8 mouse cellular contexts compared by ENCODE assay signal in genomic region chr15:88752403-88752733, GRCm38 (mm10). TPM values are rescaled to one million over a fixed set of nuclear protein-coding genes. Genes with fewer than 3 reads are reported as not detected.
DNase-seq lines count a peak whose midpoint lies in the region; ATAC-seq and TF ChIP-seq lines count a peak whose summit lies in the region.

No protein-coding gene starts in this region.

- peak; percentile 1 for DNase-seq in gastrocnemius, postnatal 25 days
- no peak for DNase-seq in gastrocnemius, adult 8-10 months (ENCODE audit: low spot score in 2 of 2)
- no peak for DNase-seq in testis, postnatal 10 days (ENCODE audit: low spot score)
- no peak for DNase-seq in layer of hippocampus, adult 8-10 months (ENCODE audit: low spot score in 2 of 2)

- peak overlapping the region; percentile 75 for H3K27ac ChIP-seq in testis, adult 2 months (ENCODE audit: control insufficient read depth, insufficient read depth, low read depth, low read length)
- peak overlapping the region; percentile 85 for H3K27ac ChIP-seq in limb, embryonic 15.5 days
- H3K27ac ChIP-seq in stomach, embryonic 16.5 days (ENCODE audit: low read length): peak overlapping the region; percentile 84

- WGBS in limb, embryonic 15.5 days: under 1% methylated on average over 8 of the region's 8 CpGs
- WGBS in stomach, embryonic 16.5 days: under 1% methylated on average over 8 of the region's 8 CpGs

- peak overlapping the region; percentile 72 for H3K9ac ChIP-seq in limb, embryonic 15.5 days
- H3K9ac ChIP-seq in stomach, embryonic 16.5 days (ENCODE audit: low read length): peak overlapping the region; percentile 93

- TF ChIP-seq CTCF in testis, adult 2 months (IDR thresholded peaks at IDR 0.05; ENCODE audit: control insufficient read depth, insufficient read depth, insufficient replicate concordance, low read depth, low read length): no peak

- peak overlapping the region; percentile 82 for H3K4me2 ChIP-seq in limb, embryonic 15.5 days
- peak overlapping the region; percentile 79 for H3K4me2 ChIP-seq in stomach, embryonic 16.5 days (ENCODE audit: low read depth, low read length)

- TF ChIP-seq POLR2A in testis, adult 2 months (IDR thresholded peaks at IDR 0.05; ENCODE audit: control insufficient read depth, low read depth, low read length): no peak

- H3K4me3 ChIP-seq in testis, adult 2 months (ENCODE audit: control insufficient read depth, low read depth, low read length): peak overlapping the region; percentile 96
- H3K4me3 ChIP-seq in limb, embryonic 15.5 days: peak overlapping the region; percentile 81
- peak overlapping the region; percentile 81 for H3K4me3 ChIP-seq in stomach, embryonic 16.5 days (replicated peaks; ENCODE audit: low read length)

- H3K9me3 ChIP-seq in limb, embryonic 15.5 days: no peaks in the 10 kb centered on the region
- no peaks in the 10 kb centered on the region for H3K9me3 ChIP-seq in stomach, embryonic 16.5 days (replicated peaks; ENCODE audit: control insufficient read depth, low read length)

- no peaks in the 10 kb centered on the region for H3K27me3 ChIP-seq in testis, adult 2 months (ENCODE audit: control insufficient read depth, insufficient read depth, low read length)
- H3K27me3 ChIP-seq in limb, embryonic 15.5 days: no peaks in the 10 kb centered on the region
- no peaks in the 10 kb centered on the region for H3K27me3 ChIP-seq in stomach, embryonic 16.5 days (ENCODE audit: control insufficient read depth, insufficient read depth, low read length)

- H3K4me1 ChIP-seq in testis, adult 2 months (ENCODE audit: control insufficient read depth, insufficient read depth, low read length): peaks cover 8% of the 10 kb centered on the region
- peaks cover 10% of the 10 kb centered on the region; the same call in 1 of the 2 replicates for H3K4me1 ChIP-seq in limb, embryonic 15.5 days
- peaks cover 8% of the 10 kb centered on the region for H3K4me1 ChIP-seq in stomach, embryonic 16.5 days (ENCODE audit: control insufficient read depth, insufficient read depth, low read length)

- no peak for ATAC-seq in limb, embryonic 15.5 days (ENCODE audit: insufficient number of reproducible peaks, low FRiP score, low TSS enrichment, low read depth)
- ATAC-seq in stomach, embryonic 16.5 days (ENCODE audit: insufficient read depth, low FRiP score): no peak
- ATAC-seq in activated CD4-positive, CD25-positive, alpha-beta regulatory T cell, adult 4 months: no peak

- H3K36me3 ChIP-seq in testis, adult 2 months (ENCODE audit: control insufficient read depth, insufficient read depth, low read length): no peaks in the 10 kb centered on the region
- H3K36me3 ChIP-seq in limb, embryonic 15.5 days: peaks cover 10% of the 10 kb centered on the region
- no peaks in the 10 kb centered on the region for H3K36me3 ChIP-seq in stomach, embryonic 16.5 days (ENCODE audit: control insufficient read depth, insufficient read depth, low read length)

RNA-seq across cellular contexts. Expression of gene Zbed4, which starts 0.9 kb away (rescaled TPM):
- total RNA-seq in gastrocnemius, postnatal 25 days (2021): 10 to 100 TPM in 1 of 2 experiments, 1 to 10 TPM in 1; 9.0 to 11.3 TPM
- total RNA-seq in gastrocnemius, adult 8-10 months (2022): 10 to 100 TPM; 15.4 to 21.4 (median 16.2) TPM
- polyA plus RNA-seq in testis, adult 2 months (2012; rRNA removed): 14.4 and 16.8 TPM in 2 replicates
- 11.4 and 12.2 TPM in 2 replicates for polyA plus RNA-seq in limb, embryonic 15.5 days (2015; fragmentation: Nextera tagmentation; extraction: Ambion mirVana)
- 14.1 and 15.3 TPM in 2 replicates for polyA plus RNA-seq in stomach, embryonic 16.5 days (2015; fragmentation: Nextera tagmentation; extraction: Ambion mirVana)
- polyA plus RNA-seq in activated CD4-positive, CD25-positive, alpha-beta regulatory T cell, adult 4 months (2017; shearing (Covaris generic)): 1 to 10 TPM; 6.3 to 7.2 TPM
- 10 to 100 TPM in 2 of 4 experiments, 1 to 10 TPM in 2; 9.8 to 11.1 (median 10.1) TPM for total RNA-seq in layer of hippocampus, adult 8-10 months (2022)

RNA-seq across cellular contexts. Expression of gene Brd1, which starts 18.3 kb away (rescaled TPM):
- 10 to 100 TPM; 20.9 to 21.6 TPM for total RNA-seq in gastrocnemius, postnatal 25 days (2021)
- 10 to 100 TPM; 23.3 to 26.7 (median 26.1) TPM for total RNA-seq in gastrocnemius, adult 8-10 months (2022)
- polyA plus RNA-seq in testis, adult 2 months (2012; rRNA removed): 13.6 and 14.4 TPM in 2 replicates
- polyA plus RNA-seq in limb, embryonic 15.5 days (2015; fragmentation: Nextera tagmentation; extraction: Ambion mirVana): 18.6 and 21.7 TPM in 2 replicates
- polyA plus RNA-seq in stomach, embryonic 16.5 days (2015; fragmentation: Nextera tagmentation; extraction: Ambion mirVana): 18.6 and 20.3 TPM in 2 replicates
- 10 to 100 TPM; 15.9 to 17.9 TPM for polyA plus RNA-seq in activated CD4-positive, CD25-positive, alpha-beta regulatory T cell, adult 4 months (2017; shearing (Covaris generic))
- 10 to 100 TPM; 50.8 to 56.4 (median 54.1) TPM for total RNA-seq in layer of hippocampus, adult 8-10 months (2022)
